Mouse (Mus musculus): ENCODE measurements around the gene Trio. TPM values are rescaled to one million over a fixed set of nuclear protein-coding genes. Genes with fewer than 3 reads are reported as not detected.

The Trio gene
- polyA plus RNA-seq, 1 experiment, result 0.03 TPM

DNA sequence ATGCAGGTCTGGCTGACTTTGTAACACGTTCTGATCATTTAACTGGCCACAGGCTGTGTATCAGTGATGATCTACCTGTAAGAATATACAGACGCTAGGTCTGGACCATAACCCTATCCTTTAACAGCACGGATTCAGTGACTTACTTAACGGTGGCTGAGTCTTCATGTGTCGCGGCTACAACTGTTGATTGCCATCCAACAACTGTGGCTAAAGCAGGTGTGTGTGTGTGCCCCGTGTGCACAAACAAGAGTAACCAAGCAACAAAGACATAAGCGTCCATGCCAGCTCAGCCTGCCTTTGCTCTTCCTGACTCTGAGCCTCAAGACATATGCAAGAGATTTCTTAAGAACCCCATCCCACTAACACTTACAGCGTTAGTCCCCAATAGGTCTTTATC is 76.5 kb downstream of the Trio start:
- no peaks in the 10 kb centered on the region for H3K36me3 ChIP-seq (ENCODE audit: control insufficient read depth)
- no peaks in the 10 kb centered on the region for H3K27me3 ChIP-seq (ENCODE audit: control insufficient read depth)
- no peak for TF ChIP-seq TAL1 (IDR thresholded peaks at IDR 0.05; ENCODE audit: low read length)
- no peak for TF ChIP-seq GATA1 (IDR thresholded peaks at IDR 0.05; ENCODE audit: low read length)
- no peaks in the 10 kb centered on the region for H3K9me3 ChIP-seq (ENCODE audit: control insufficient read depth, low read length)
- no peak overlapping the region for H3K4me3 ChIP-seq (replicated peaks)
- no peaks in the 10 kb centered on the region for H3K4me1 ChIP-seq (ENCODE audit: control insufficient read depth)

DNA sequence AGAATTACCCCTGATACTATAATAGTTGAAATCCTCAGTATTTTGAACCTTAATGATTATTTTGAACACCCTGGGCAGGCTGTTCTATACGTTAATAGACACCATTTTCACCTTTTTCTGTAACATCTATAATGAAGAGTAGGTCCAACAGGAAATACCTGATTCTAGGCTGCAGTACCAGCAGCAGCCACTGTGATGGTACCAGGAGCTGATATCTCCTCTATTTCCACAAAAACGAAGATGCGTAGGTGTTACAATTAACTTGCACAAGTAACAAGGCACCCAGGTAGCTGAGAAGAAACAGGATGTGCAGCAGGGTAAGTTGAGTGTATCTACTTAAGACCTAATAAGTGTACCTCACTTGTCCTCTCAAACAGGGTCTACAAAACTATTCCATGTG is 77.8 kb downstream of the Trio start:
- no peaks in the 10 kb centered on the region for H3K36me3 ChIP-seq (ENCODE audit: control insufficient read depth)
- H3K27me3 ChIP-seq (ENCODE audit: control insufficient read depth), result no peaks in the 10 kb centered on the region
- no peaks in the 10 kb centered on the region for H3K4me1 ChIP-seq (ENCODE audit: control insufficient read depth)
- TF ChIP-seq TAL1 (IDR thresholded peaks at IDR 0.05; ENCODE audit: low read length) (no peak), GATA1 (IDR thresholded peaks at IDR 0.05; ENCODE audit: low read length) (no peak)
- no peaks in the 10 kb centered on the region for H3K9me3 ChIP-seq (ENCODE audit: control insufficient read depth, low read length)
- no peak overlapping the region for H3K4me3 ChIP-seq (replicated peaks)

DNA sequence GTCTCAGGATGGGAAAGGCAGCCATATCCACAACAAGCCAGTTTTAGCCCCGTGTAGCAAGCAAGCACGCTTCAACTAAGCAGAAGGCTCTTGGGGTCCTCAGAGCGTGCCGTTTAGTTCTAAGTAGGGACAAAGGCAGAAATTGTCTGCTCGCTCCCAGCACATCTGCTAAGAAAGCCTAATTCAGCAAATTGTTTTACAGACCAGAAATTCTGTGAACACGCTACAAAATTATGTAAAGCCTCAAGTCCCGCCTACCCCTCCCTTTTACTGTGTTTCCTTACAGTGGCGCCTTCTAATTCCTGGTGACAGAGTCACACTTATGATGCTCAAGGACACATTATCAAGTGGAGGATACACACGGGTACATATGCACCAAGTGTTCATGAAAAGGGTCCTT is 80.1 kb downstream of the Trio start:
- Histone ChIP-seq H3K27me3 (ENCODE audit: control insufficient read depth) (no peaks in the 10 kb centered on the region), H3K4me3 (replicated peaks) (no peak overlapping the region), H3K4me1 (ENCODE audit: control insufficient read depth) (no peaks in the 10 kb centered on the region), H3K9me3 (ENCODE audit: control insufficient read depth, low read length) (no peaks in the 10 kb centered on the region), H3K36me3 (ENCODE audit: control insufficient read depth) (no peaks in the 10 kb centered on the region)
- TF ChIP-seq GATA1 (IDR thresholded peaks at IDR 0.05; ENCODE audit: low read length) (no peak), TAL1 (IDR thresholded peaks at IDR 0.05; ENCODE audit: low read length) (no peak)

DNA sequence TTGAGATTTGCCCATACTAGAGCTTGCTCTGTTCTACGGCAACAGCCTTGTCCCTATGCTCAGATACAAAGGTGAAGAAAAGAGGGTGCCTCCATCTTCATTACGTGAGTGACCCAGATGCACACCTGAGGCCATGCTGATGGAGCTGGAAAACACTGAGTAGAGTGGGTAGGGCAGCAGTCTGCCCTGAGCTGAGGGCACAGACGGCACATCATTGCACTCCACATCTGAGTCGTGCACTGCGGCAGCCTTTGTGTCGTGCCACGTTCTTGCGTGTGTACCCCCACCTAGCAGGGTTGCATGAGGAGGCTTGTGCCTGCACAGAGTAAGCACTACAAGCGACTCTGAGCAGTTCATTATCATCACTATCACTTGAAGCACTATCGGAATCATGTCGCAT is 80.8 kb downstream of the Trio start:
- no peaks in the 10 kb centered on the region for H3K36me3 ChIP-seq (ENCODE audit: control insufficient read depth)
- H3K9me3 ChIP-seq (ENCODE audit: control insufficient read depth, low read length), result no peaks in the 10 kb centered on the region

DNA sequence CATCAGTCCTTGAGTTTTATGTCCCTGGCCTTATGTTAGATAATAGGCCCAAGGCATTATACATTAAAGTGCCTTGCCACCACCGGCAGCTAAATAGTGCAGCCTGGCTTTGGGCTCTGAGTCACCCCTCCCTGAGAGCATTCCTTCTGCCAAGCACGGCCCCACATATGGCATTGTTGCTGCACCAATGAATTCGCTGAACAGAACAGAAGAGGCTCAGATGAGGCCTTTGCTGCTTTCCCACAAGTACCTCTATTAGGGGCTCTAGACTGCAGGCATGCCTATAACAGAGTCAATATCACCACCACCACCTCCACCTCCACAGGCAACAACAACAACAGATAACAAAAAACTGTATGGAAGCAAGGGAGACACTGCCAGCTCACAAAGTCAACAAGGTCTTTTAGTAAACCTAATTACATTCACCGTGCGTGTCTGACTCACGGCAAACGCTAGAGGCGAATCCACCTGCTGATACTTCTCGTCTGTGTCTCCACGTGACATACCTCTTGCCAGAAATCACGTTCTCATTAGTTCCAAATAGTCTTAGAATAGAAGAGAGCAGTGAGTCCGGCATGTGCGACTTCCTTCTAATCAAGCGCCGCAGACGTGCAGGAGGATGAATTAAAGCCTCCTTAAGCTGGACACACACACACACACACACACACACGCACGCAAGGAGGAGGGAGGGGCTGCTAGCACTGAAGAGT is 82.0 kb downstream of the Trio start:
- Histone ChIP-seq H3K9me3 (ENCODE audit: control insufficient read depth, low read length) (no peaks in the 10 kb centered on the region), H3K36me3 (ENCODE audit: control insufficient read depth) (no peaks in the 10 kb centered on the region), H3K4me3 (replicated peaks) (no peak overlapping the region), H3K4me1 (ENCODE audit: control insufficient read depth) (no peaks in the 10 kb centered on the region), H3K27me3 (ENCODE audit: control insufficient read depth) (no peaks in the 10 kb centered on the region)
- no peak for TF ChIP-seq TAL1 (IDR thresholded peaks at IDR 0.05; ENCODE audit: low read length)
- TF ChIP-seq GATA1 (IDR thresholded peaks at IDR 0.05; ENCODE audit: low read length), result no peak

More for the DNA sequence above, 80.8 kb downstream of the Trio start:
- no peaks in the 10 kb centered on the region for H3K4me1 ChIP-seq (ENCODE audit: control insufficient read depth)
- H3K4me3 ChIP-seq (replicated peaks), result no peak overlapping the region
- TF ChIP-seq TAL1 (IDR thresholded peaks at IDR 0.05; ENCODE audit: low read length), result no peak
- H3K27me3 ChIP-seq (ENCODE audit: control insufficient read depth), result no peaks in the 10 kb centered on the region

DNA sequence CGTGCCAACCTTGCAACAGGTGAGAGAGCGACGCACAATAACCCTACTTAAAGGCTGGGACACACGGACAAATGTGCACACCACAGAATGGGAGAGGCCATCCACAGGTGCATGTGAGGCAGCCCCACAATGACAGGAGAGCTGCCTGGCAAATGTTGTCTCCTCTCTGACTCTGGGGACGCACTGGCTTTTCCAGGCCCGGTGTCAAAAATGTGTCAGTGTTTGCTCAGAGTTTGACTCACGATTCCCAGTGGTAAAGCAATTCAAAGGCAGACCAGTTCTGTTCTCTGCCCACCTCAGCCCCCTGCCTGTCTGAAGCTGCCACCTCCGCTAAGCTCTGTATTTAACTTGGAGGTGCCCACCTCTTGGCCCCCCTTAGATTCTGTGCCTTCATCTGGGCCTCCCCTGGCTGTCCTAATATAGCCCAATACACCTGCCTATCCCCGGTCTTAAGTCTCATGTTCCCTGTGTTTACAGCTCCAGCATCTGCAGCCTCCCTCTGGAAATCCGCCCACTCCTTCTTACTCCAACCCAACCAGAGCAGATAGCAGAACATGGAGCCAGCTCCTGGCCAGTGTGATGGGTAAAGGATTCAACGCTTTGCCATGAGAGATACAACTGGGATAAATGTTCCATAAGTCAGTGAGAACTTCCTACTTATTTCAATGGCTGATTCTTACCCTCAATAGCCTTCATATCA is 83.3 kb downstream of the Trio start:
- no peaks in the 10 kb centered on the region for H3K27me3 ChIP-seq (ENCODE audit: control insufficient read depth)
- H3K4me3 ChIP-seq (replicated peaks), result no peak overlapping the region
- no peaks in the 10 kb centered on the region for H3K4me1 ChIP-seq (ENCODE audit: control insufficient read depth)
- no peaks in the 10 kb centered on the region for H3K36me3 ChIP-seq (ENCODE audit: control insufficient read depth)
- no peaks in the 10 kb centered on the region for H3K9me3 ChIP-seq (ENCODE audit: control insufficient read depth, low read length)
- no peak for TF ChIP-seq GATA1 (IDR thresholded peaks at IDR 0.05; ENCODE audit: low read length)
- TF ChIP-seq TAL1 (IDR thresholded peaks at IDR 0.05; ENCODE audit: low read length), result no peak

DNA sequence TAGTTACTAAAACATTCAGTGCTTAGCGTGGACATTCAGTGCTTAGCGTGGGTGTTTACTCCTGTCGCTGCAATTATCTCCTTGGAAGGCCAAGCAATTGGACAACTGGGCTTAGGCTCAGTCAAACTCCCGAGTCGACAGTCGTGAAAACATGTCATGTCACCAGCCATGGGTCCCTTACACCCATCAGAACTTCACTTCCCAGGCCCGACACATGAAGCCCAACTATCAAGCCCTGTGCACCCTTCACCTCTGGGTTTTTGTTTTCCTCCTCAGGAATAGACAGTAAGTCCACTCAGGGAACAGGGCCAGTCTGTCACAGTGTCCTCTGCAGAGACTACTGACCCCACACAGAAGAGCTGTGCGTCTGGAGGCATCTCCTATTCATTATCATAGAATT is 84.2 kb downstream of the Trio start:
- Histone ChIP-seq H3K4me3 (replicated peaks) (no peak overlapping the region), H3K9me3 (ENCODE audit: control insufficient read depth, low read length) (no peaks in the 10 kb centered on the region), H3K27me3 (ENCODE audit: control insufficient read depth) (no peaks in the 10 kb centered on the region), H3K4me1 (ENCODE audit: control insufficient read depth) (no peaks in the 10 kb centered on the region), H3K36me3 (ENCODE audit: control insufficient read depth) (no peaks in the 10 kb centered on the region)
- TF ChIP-seq TAL1 (IDR thresholded peaks at IDR 0.05; ENCODE audit: low read length) (no peak), GATA1 (IDR thresholded peaks at IDR 0.05; ENCODE audit: low read length) (no peak)

DNA sequence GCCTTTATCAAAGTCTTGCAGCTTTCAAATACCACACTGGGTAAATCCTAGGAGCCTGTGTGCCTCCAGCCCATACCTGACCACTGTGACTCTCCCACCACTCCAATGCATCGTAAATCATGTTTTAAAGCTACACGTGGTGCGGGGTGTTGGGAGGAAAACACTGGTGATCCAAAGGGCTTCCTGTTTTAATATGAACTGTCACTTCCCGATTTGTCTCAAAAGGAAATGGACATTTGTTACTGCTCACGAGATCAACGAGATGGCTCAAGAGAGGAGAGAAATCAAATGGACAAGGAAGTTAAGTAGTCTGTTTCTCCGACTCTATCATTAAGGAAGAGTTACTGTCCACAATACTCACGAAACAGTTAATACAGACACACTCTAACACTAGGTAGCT is 84.6 kb downstream of the Trio start:
- Histone ChIP-seq H3K36me3 (ENCODE audit: control insufficient read depth) (no peaks in the 10 kb centered on the region), H3K9me3 (ENCODE audit: control insufficient read depth, low read length) (no peaks in the 10 kb centered on the region), H3K27me3 (ENCODE audit: control insufficient read depth) (no peaks in the 10 kb centered on the region), H3K4me1 (ENCODE audit: control insufficient read depth) (no peaks in the 10 kb centered on the region), H3K4me3 (replicated peaks) (no peak overlapping the region)
- TF ChIP-seq TAL1 (IDR thresholded peaks at IDR 0.05; ENCODE audit: low read length), result no peak
- TF ChIP-seq GATA1 (IDR thresholded peaks at IDR 0.05; ENCODE audit: low read length), result no peak

DNA sequence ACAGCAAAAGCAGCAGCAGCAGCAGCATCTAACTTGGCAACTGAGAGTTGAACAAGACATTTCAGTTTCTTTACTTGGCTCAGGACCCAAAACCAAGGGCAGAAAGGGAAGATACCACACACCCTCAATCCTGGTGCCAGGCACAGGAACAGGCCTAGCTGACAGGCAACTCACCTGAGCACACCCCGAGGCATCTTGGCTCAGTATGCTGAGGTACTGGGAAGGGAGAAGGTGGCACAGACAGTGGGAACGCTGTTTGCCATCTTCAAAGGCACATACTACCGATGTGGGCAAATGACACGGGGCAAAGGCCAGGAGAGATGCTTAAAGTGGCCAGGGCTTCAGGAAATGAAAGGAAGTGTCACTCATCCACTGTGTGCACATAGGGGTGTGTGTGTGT is 85.6 kb downstream of the Trio start:
- H3K9me3 ChIP-seq (ENCODE audit: control insufficient read depth, low read length), result no peaks in the 10 kb centered on the region
- no peaks in the 10 kb centered on the region for H3K36me3 ChIP-seq (ENCODE audit: control insufficient read depth)
- TF ChIP-seq GATA1 (IDR thresholded peaks at IDR 0.05; ENCODE audit: low read length) (no peak), TAL1 (IDR thresholded peaks at IDR 0.05; ENCODE audit: low read length) (no peak)
- H3K4me1 ChIP-seq (ENCODE audit: control insufficient read depth), result no peaks in the 10 kb centered on the region
- no peaks in the 10 kb centered on the region for H3K27me3 ChIP-seq (ENCODE audit: control insufficient read depth)
- H3K4me3 ChIP-seq (replicated peaks), result no peak overlapping the region
